Mouse (Mus musculus) MEL-GATA-1-ER (cell line): ENCODE measurements around the gene Tmem131.
A peak's percentile ranks its signal among the peaks of the same experiment; 100 is the strongest.

Source experiments
- DNase-seq: peaks from one replicate; pipeline ENCODE4 v3.0.0-alpha.2; 2012; ENCODE audit warnings: low read depth; ENCODE audit errors: extremely low read depth

Gene Tmem131

GRCm38 (mm10) chr1:36943653-36944052 lies at the start of gene Tmem131:
Tmem131 (minus strand) TSS chr1:36943666.
- no peak for DNase-seq

- DNase-seq: no peak
These were observed 45.1 kb upstream of the Tmem131 start for GRCm38 (mm10) chr1:36988561-36988960.

- no peak for DNase-seq
These were observed 44.7 kb upstream of the Tmem131 start for GRCm38 (mm10) chr1:36988161-36988560.

- DNase-seq: no peak
These were observed 44.0 kb upstream of the Tmem131 start for GRCm38 (mm10) chr1:36987172-36988148.

GRCm38 (mm10) chr1:36986396-36987160 lies 43.1 kb upstream of the Tmem131 start:
- DNase-seq: no peak

- DNase-seq: no peak
These were observed 42.4 kb upstream of the Tmem131 start for GRCm38 (mm10) chr1:36985896-36986295.

- no peak for DNase-seq
These were observed 40.9 kb upstream of the Tmem131 start for GRCm38 (mm10) chr1:36984406-36984805.

GRCm38 (mm10) chr1:36983754-36984153 lies 40.3 kb upstream of the Tmem131 start:
- DNase-seq: no peak

- DNase-seq: peak; percentile 45
These were observed 38.9 kb upstream of the Tmem131 start for GRCm38 (mm10) chr1:36982191-36982961.

GRCm38 (mm10) chr1:36976770-36977169 lies 33.3 kb upstream of the Tmem131 start:
- DNase-seq: no peak

- DNase-seq: no peak
These were observed 27.6 kb upstream of the Tmem131 start for GRCm38 (mm10) chr1:36970918-36971617.

GRCm38 (mm10) chr1:36965831-36966230 lies 22.4 kb upstream of the Tmem131 start:
- DNase-seq: no peak

- no peak for DNase-seq
These were observed 19.1 kb upstream of the Tmem131 start for GRCm38 (mm10) chr1:36962379-36963176.

GRCm38 (mm10) chr1:36960509-36961222 lies 17.2 kb upstream of the Tmem131 start:
- no peak for DNase-seq

GRCm38 (mm10) chr1:36949591-36950184 lies 6.2 kb upstream of the Tmem131 start:
- no peak for DNase-seq

GRCm38 (mm10) chr1:36947448-36947847 lies 4.0 kb upstream of the Tmem131 start:
- no peak for DNase-seq

GRCm38 (mm10) chr1:36940381-36940762 lies 3.1 kb downstream of the Tmem131 start:
- no peak for DNase-seq

- peak; percentile 58 for DNase-seq
These were observed 3.7 kb downstream of the Tmem131 start for GRCm38 (mm10) chr1:36939506-36940380.
